Mouse (Mus musculus): ENCODE results near the gene S100a2.

- TF ChIP-seq CTCF (IDR thresholded peaks at IDR 0.05; ENCODE audit: low read depth) = no peak
- no peak for TF ChIP-seq EP300 (IDR thresholded peaks at IDR 0.05; ENCODE audit: low read depth)
Observed at GRCm38 (mm10) chr3:90609102-90609501, 19.1 kb downstream of the S100a2 start.
